Mouse (Mus musculus): ENCODE measurements around the gene Trpd52l3.
A peak's percentile ranks its signal among the peaks of the same experiment; 100 is the strongest.
"Not testable (repeated sequence)": the region's sequence is repeated elsewhere in the genome, so short reads cannot be mapped to it uniquely, and the experiment has no call there.

The Trpd52l3 gene

DNA sequence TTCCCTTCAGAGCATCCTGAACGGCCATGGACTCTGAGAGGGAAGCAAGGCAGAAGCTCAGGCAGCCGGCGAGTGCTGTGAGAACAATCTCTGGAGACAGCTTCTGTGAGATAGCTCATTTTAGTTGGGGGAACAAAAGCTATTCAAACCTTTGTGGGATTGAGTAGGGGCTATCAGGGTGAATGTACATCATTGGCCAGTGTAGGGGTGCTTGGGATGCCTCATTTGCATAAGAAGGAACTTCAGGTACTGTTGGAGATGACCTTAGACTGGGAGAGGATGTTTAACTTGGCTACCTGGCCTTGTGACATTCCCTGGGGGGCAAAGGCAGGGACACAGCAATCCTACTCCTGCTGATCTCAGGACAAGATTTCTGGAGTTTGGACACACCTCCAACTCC lies 2.8 kb downstream of the Trpd52l3 start:
- Histone ChIP-seq H3K27me3 (ENCODE audit: control insufficient read depth, insufficient read depth, low read length, poor library complexity, severe bottlenecking) (no peaks in the 10 kb centered on the region; the same call in 1 of the 2 replicates), H3K36me3 (ENCODE audit: control insufficient read depth, insufficient read depth, low read length, poor library complexity, severe bottlenecking) (no peaks in the 10 kb centered on the region)
- no peak for DNase-seq (ENCODE audit: low read depth, low spot score)

DNA sequence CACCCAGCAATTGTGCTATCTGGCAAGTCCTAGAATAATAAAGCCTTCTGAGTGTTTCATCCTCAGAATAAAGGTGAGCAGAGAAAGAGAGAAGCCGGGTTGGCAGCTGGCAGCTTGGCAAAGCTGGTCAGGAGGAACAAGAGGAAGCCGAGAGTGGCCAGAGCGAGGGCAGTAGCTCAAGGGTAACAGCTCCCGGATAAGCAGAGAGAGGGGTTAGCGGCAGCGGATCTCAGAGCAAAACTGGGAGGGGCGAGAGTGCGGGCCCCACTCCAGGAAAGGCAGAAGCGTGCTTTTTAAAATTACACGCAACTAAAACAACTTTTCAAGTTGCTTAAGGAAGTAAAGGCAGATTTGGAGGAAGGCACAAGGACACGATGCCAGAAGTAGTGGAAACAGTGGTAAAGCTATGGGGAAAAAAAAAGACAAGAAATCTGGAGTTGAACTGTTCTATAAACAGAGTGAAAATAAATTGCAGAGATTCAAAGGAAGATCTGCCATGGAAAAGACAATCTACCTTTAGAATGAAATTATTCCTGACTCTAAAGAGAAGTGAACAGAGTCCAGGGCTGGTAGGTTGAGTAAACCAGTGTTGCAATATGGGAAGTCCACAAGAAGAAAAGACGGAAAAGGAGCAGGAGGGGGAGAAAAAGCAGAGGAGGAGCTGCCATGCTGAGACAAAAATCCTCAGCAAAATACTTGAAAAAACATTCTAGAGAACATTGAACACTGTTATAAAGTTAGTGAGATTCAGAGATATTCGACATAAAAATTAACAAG lies 7.1 kb downstream of the Trpd52l3 start:
- DNase-seq (ENCODE audit: low read depth, low spot score): no peak
- H3K27me3 ChIP-seq (ENCODE audit: control insufficient read depth, insufficient read depth, low read length, poor library complexity, severe bottlenecking): no peaks in the 10 kb centered on the region; the same call in 1 of the 2 replicates
- H3K36me3 ChIP-seq (ENCODE audit: control insufficient read depth, insufficient read depth, low read length, poor library complexity, severe bottlenecking): no peaks in the 10 kb centered on the region

- DNase-seq (ENCODE audit: low read depth, low spot score): no peak
- Histone ChIP-seq H3K36me3 (ENCODE audit: control insufficient read depth, insufficient read depth, low read length, poor library complexity, severe bottlenecking) (no peaks in the 10 kb centered on the region), H3K27me3 (ENCODE audit: control insufficient read depth, insufficient read depth, low read length, poor library complexity, severe bottlenecking) (no peaks in the 10 kb centered on the region)
These were observed 10.7 kb downstream of the Trpd52l3 start for GRCm38 (mm10) chr19:30014331-30014730.

DNA sequence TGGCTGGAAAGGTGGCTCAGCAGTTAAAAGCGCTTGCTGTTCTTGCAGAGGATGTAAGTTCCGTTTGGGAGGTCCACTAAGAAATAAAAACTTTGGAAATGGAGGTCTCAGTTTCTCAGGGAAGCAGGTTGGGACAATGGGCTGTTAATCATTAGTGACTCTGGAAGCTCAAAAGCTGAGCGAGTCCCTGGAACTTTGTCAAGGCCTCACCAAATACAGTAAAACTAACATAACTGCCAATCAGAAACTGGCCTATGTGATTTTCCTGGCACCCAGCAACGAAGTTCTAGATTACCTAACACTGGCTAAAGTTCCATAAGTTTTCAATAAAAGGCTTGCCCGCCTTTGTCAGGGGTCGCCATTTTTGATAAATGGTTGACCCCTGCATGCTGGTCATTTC lies 12.6 kb downstream of the Trpd52l3 start:
- no peak for DNase-seq (ENCODE audit: low read depth, low spot score)
- no peaks in the 10 kb centered on the region for H3K27me3 ChIP-seq (ENCODE audit: control insufficient read depth, insufficient read depth, low read length, poor library complexity, severe bottlenecking)

DNA sequence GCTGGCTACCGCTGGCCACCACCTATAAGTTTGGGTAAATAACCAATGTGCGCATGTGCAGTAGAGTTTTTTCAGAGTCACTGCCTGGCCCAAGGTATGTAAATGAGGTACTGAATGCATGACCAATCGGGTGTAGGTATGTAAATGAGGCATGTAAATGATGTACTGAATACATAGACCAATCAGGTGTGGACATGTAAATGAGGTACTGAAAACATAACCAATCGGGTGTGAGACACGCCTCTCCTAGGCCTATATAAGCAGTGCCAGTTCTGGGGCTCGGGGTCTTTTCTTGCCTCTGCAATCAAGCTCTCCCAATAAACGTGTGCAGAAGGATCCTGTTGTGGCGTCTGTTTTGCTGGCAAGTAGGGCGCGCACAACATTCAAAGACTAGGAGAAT lies 19.8 kb downstream of the Trpd52l3 start:
- H3K27me3 ChIP-seq (ENCODE audit: control insufficient read depth, insufficient read depth, low read length, poor library complexity, severe bottlenecking); H3K36me3 ChIP-seq (ENCODE audit: control insufficient read depth, insufficient read depth, low read length, poor library complexity, severe bottlenecking); DNase-seq (ENCODE audit: low read depth, low spot score): not testable (repeated sequence)

More for the DNA sequence above, 12.6 kb downstream of the Trpd52l3 start:
- no peaks in the 10 kb centered on the region for H3K36me3 ChIP-seq (ENCODE audit: control insufficient read depth, insufficient read depth, low read length, poor library complexity, severe bottlenecking)

DNA sequence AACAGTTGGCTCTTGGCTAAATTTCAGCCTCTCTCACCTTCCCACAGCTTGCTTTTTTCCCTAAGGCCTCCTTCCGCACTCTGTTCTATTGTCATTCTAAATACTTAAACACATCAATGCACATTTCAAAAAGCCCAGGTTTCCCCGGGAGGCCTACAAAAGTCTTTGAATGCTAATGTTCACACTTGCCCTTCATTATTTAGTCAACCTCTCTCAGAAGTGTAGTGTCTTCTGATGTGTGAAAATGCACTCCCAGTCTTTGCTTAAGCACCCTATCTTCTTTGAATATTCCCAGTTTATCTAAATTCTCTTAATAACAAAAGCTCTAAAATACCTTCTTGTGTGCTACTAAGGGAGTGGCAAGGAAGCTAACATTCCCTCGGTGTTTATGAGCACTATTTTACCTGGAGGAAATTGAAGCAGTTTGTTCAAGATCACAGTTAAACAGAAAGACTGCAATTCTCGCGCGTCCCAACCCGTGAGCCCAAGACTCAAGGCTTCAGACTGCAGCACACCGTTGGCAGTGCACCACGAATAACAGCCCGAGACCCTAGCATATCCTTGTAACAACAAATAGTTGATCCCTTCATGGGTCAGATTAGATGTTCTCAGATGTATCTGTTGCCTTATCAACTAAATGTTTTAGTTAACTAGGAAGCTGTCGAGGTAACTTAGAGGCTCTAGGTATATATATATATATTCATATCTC lies 25.6 kb downstream of the Trpd52l3 start:
- no peak for DNase-seq (ENCODE audit: low read depth, low spot score)

GRCm38 (mm10) chr19:30029894-30030635 lies 26.5 kb downstream of the Trpd52l3 start, which contains the start of gene Uhrf2:
Uhrf2 (plus strand) TSS chr19:30030513.
- no peaks in the 10 kb centered on the region for H3K27me3 ChIP-seq (ENCODE audit: control insufficient read depth, insufficient read depth, low read length, poor library complexity, severe bottlenecking)
- peak; percentile 98 for DNase-seq (ENCODE audit: low read depth, low spot score)
- H3K36me3 ChIP-seq (ENCODE audit: control insufficient read depth, insufficient read depth, low read length, poor library complexity, severe bottlenecking): no peaks in the 10 kb centered on the region

More for the DNA sequence above, 25.6 kb downstream of the Trpd52l3 start:
- no peaks in the 10 kb centered on the region for H3K27me3 ChIP-seq (ENCODE audit: control insufficient read depth, insufficient read depth, low read length, poor library complexity, severe bottlenecking)
- H3K36me3 ChIP-seq (ENCODE audit: control insufficient read depth, insufficient read depth, low read length, poor library complexity, severe bottlenecking): no peaks in the 10 kb centered on the region

DNA sequence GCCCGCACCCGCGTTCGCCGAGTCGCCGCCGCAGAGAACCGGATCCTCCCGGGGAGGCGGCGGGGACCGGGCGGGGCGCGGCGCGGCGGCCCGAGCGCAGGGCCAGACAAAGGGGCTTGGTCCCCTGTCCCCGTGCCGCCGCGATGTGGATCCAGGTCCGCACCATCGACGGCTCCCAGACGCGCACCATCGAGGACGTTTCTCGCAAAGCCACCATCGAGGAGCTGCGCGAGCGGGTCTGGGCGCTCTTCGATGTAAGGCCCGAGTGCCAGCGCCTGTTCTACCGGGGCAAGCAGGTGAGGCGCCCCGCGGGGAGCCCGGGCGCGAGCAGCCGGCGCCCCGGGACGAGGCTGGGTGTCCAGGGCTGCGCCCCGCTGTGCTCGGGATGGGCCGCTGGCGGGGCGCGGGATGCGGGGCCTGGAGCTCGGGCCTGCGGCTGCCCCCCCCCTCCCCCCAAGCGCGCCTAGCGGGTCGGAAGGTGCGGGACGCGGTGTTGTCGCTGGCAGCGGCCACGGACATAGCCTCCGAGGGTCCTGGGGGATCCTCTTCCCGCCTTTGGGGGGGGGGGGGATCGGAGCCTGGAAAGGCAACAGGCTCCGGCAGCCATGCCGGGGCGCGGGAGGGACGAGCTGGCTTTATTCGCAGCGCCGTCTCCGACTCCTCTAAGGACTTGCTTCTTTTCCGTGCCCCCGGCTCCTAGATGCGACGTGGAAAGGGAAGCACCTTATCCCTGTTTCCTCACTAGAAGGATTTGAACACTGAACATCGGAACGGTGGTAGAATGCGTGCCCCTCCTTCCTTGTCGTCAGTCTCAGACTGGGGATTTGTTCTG lies 27.3 kb downstream of the Trpd52l3 start:
- no peaks in the 10 kb centered on the region for H3K36me3 ChIP-seq (ENCODE audit: control insufficient read depth, insufficient read depth, low read length, poor library complexity, severe bottlenecking)
- H3K27me3 ChIP-seq (ENCODE audit: control insufficient read depth, insufficient read depth, low read length, poor library complexity, severe bottlenecking): no peaks in the 10 kb centered on the region
- DNase-seq (ENCODE audit: low read depth, low spot score): no peak

GRCm38 (mm10) chr19:30031468-30031931 lies 27.9 kb downstream of the Trpd52l3 start:
- Histone ChIP-seq H3K36me3 (ENCODE audit: control insufficient read depth, insufficient read depth, low read length, poor library complexity, severe bottlenecking) (no peaks in the 10 kb centered on the region), H3K27me3 (ENCODE audit: control insufficient read depth, insufficient read depth, low read length, poor library complexity, severe bottlenecking) (no peaks in the 10 kb centered on the region)
- peak; percentile 22 for DNase-seq (ENCODE audit: low read depth, low spot score)

DNA sequence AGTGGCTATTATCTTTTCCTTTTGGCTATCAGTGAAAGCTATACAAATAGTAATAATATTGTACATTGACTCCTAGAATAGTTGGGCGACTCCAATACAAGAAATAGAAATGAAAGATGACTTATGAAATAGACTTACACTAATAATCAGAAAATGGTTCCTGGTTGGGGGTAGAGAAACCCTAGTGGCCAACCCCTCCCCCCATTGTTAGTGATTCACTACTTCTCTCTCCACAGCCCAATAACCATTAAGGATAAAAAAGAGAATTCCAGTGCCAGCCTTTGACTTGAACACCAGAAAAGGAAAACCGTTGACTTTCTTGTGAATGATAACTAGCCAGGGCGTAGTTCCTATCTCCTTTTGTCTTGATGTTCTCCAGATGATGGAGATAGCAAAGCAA lies 28.6 kb downstream of the Trpd52l3 start:
- DNase-seq (ENCODE audit: low read depth, low spot score): no peak
- no peaks in the 10 kb centered on the region for H3K36me3 ChIP-seq (ENCODE audit: control insufficient read depth, insufficient read depth, low read length, poor library complexity, severe bottlenecking)
- no peaks in the 10 kb centered on the region for H3K27me3 ChIP-seq (ENCODE audit: control insufficient read depth, insufficient read depth, low read length, poor library complexity, severe bottlenecking)

GRCm38 (mm10) chr19:30035361-30035760 lies 31.8 kb downstream of the Trpd52l3 start:
- no peak for DNase-seq (ENCODE audit: low read depth, low spot score)
- Histone ChIP-seq H3K36me3 (ENCODE audit: control insufficient read depth, insufficient read depth, low read length, poor library complexity, severe bottlenecking) (no peaks in the 10 kb centered on the region), H3K27me3 (ENCODE audit: control insufficient read depth, insufficient read depth, low read length, poor library complexity, severe bottlenecking) (no peaks in the 10 kb centered on the region)

DNA sequence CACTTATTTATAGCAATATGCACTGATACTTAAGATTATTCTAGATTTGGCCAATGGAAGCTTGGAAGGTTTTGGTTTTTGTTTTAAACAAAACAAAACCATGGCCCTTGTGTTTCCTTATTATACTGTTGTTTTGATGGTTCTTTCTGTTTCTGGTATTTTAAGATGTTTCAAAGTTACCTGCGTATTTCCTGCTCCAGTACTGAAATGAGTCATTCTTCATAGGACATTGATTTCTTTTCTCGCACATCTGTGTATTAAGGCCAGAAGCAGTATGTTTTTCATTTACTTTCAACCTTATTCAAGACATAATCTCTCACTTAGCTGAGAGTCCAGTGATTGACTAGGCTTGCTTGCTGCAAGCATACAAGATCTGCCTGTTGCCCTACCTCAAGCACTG lies 40.1 kb downstream of the Trpd52l3 start:
- peak; percentile 61 for DNase-seq (ENCODE audit: low read depth, low spot score)
- Histone ChIP-seq H3K27me3 (ENCODE audit: control insufficient read depth, insufficient read depth, low read length, poor library complexity, severe bottlenecking) (no peaks in the 10 kb centered on the region), H3K36me3 (ENCODE audit: control insufficient read depth, insufficient read depth, low read length, poor library complexity, severe bottlenecking) (peaks cover 2% of the 10 kb centered on the region; the same call in 1 of the 2 replicates)

DNA sequence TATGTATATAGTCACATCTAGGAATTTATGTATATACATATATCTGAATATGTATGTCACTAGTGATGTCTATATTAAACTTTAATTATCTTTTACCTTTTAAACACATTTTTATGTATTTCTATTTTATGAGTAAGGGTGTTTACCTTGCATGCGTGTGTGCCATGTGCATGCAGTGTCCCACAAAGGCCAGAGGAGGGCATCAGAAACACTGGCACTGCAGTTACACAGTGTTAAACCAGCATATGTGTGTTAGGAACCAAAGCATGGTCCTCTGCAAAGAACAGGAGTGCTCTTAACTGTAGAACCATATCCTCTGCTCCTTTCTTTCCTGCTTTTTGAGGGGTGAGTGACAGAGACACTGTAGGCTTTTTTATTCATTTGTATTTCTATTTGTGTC lies 41.0 kb downstream of the Trpd52l3 start:
- Histone ChIP-seq H3K27me3 (ENCODE audit: control insufficient read depth, insufficient read depth, low read length, poor library complexity, severe bottlenecking) (no peaks in the 10 kb centered on the region), H3K36me3 (ENCODE audit: control insufficient read depth, insufficient read depth, low read length, poor library complexity, severe bottlenecking) (peaks cover 2% of the 10 kb centered on the region; the same call in 1 of the 2 replicates)
- no peak for DNase-seq (ENCODE audit: low read depth, low spot score)

DNA sequence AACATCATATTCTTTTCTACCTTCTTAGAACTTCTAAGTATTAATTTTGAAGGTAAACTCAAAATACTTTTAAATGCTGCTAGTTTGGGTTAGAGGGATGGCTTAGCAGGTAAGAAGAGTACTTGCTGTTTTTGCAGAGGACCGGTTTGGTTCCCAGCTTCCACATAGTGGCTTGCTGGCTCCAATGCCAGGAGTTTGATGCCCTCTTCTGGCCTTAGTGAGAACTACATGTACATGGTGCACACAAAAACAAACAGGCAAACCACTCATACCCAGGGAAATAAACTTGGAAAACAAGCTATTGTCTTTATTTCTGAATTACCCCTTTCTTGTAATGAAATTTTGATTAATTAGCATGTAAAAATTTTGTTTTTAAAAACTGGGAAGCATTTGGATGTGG lies 42.3 kb downstream of the Trpd52l3 start:
- Histone ChIP-seq H3K36me3 (ENCODE audit: control insufficient read depth, insufficient read depth, low read length, poor library complexity, severe bottlenecking) (peaks cover 2% of the 10 kb centered on the region; the same call in 1 of the 2 replicates), H3K27me3 (ENCODE audit: control insufficient read depth, insufficient read depth, low read length, poor library complexity, severe bottlenecking) (no peaks in the 10 kb centered on the region)
- peak; percentile 68 for DNase-seq (ENCODE audit: low read depth, low spot score)
